Mouse (Mus musculus) thymus, adult 2 months (tissue): ENCODE measurements around the gene Apobec4. TPM values are rescaled to one million over a fixed set of nuclear protein-coding genes. Genes with fewer than 3 reads are reported as not detected.

Experiments
- DNase-seq: peaks from one replicate; pipeline ENCODE4 v3.0.0; 2021
- H3K27ac ChIP-seq: fragments of 200-500 bp; 2 replicates; pipeline ENCODE4 v1.5.1; 2012; ENCODE audit warnings: low read length, control low read depth; ENCODE audit not compliant: control insufficient read depth, insufficient read depth
- H3K27me3 ChIP-seq: fragments of 200-500 bp; 2 replicates; pipeline ENCODE4 v1.6.1; 2012; ENCODE audit warnings: mild to moderate bottlenecking, low read length, moderate library complexity, mixed read lengths; ENCODE audit not compliant: control insufficient read depth, insufficient read depth
- H3K36me3 ChIP-seq: fragments of 200-500 bp; 2 replicates; pipeline ENCODE4 v1.6.1; 2012; ENCODE audit warnings: mild to moderate bottlenecking, low read length, moderate library complexity; ENCODE audit not compliant: control insufficient read depth, insufficient read depth
- H3K4me1 ChIP-seq: fragments of 200-500 bp; replicated peaks from 2 replicates; pipeline ENCODE4 v1.6.1; 2012; ENCODE audit warnings: low read length; ENCODE audit not compliant: control insufficient read depth, insufficient read depth
- H3K4me3 ChIP-seq: fragments of 200-500 bp; 2 replicates; pipeline ENCODE4 v1.5.1; 2012; ENCODE audit warnings: mild to moderate bottlenecking, low read length, control low read depth, moderate library complexity; ENCODE audit not compliant: control insufficient read depth, insufficient read depth
- CTCF ChIP-seq: fragments of 200-500 bp; IDR thresholded peaks from 2 replicates; pipeline ENCODE4 v1.5.1; 2012; ENCODE audit warnings: mild to moderate bottlenecking, control low read depth, low read length, moderate library complexity, borderline replicate concordance; ENCODE audit not compliant: control insufficient read depth, poor library complexity, insufficient read depth; ENCODE audit errors: extremely low read depth
- POLR2A ChIP-seq: fragments of 200-500 bp; IDR thresholded peaks from 2 replicates; pipeline ENCODE4 v1.6.1; 2012; ENCODE audit warnings: mild to moderate bottlenecking, low read length, control low read depth, moderate library complexity; ENCODE audit not compliant: control insufficient read depth, poor library complexity, insufficient read depth; ENCODE audit errors: extremely low read depth
- WGBS: fragments of 180-500 bp; shearing (Covaris S2); methylation state at CpG from one replicate; pipeline ENCODE4 v1.1.7; 2018; 5-methylcytosine and 5-hydroxymethylcytosine counted together
- polyA plus RNA-seq: library from polyadenylated mRNA; depleted of rRNA; stranded (reverse); fragments of >200 nt; gene quantifications from 2 replicates; pipeline ENCODE4 v1.2.3, GENCODE M21; 2012

The Apobec4 gene
- polyA plus RNA-seq, 1 experiment, result not detected

- Histone ChIP-seq H3K36me3 (no peaks in the 10 kb centered on the region), H3K4me3 (no peak overlapping the region), H3K4me1 (no peaks in the 10 kb centered on the region), H3K27me3 (no peaks in the 10 kb centered on the region), H3K27ac (no peak overlapping the region)
- TF ChIP-seq POLR2A (no peak), CTCF (no peak)
- 64% methylated on average over 4 of the region's 5 CpGs for WGBS
- no peak for DNase-seq
Measured at GRCm38 (mm10) chr1:152727604-152728236, 22.6 kb upstream of the Apobec4 start.

GRCm38 (mm10) chr1:152738793-152739192, 11.6 kb upstream of the Apobec4 start:
- Histone ChIP-seq H3K4me3 (no peak overlapping the region), H3K36me3 (no peaks in the 10 kb centered on the region), H3K27ac (no peak overlapping the region), H3K27me3 (no peaks in the 10 kb centered on the region), H3K4me1 (no peaks in the 10 kb centered on the region)
- WGBS, result 98% methylated on average over 9 of the region's 9 CpGs
- TF ChIP-seq CTCF, result no peak
- no peak for TF ChIP-seq POLR2A
- DNase-seq, result no peak

- Histone ChIP-seq H3K4me3 (no peak overlapping the region), H3K36me3 (no peaks in the 10 kb centered on the region), H3K27me3 (no peaks in the 10 kb centered on the region), H3K4me1 (no peaks in the 10 kb centered on the region), H3K27ac (no peak overlapping the region)
- WGBS, result 96% methylated on average over 11 of the region's 11 CpGs
- DNase-seq, result no peak
- no peak for TF ChIP-seq CTCF
- no peak for TF ChIP-seq POLR2A
Measured at GRCm38 (mm10) chr1:152739374-152739773, 11.0 kb upstream of the Apobec4 start.

- H3K27ac ChIP-seq, result no peak overlapping the region
- 92% methylated on average over 15 of the region's 15 CpGs for WGBS
- no peaks in the 10 kb centered on the region for H3K4me1 ChIP-seq
- no peaks in the 10 kb centered on the region for H3K27me3 ChIP-seq
- no peak for DNase-seq
- H3K4me3 ChIP-seq, result no peak overlapping the region
- TF ChIP-seq POLR2A (no peak), CTCF (no peak)
- H3K36me3 ChIP-seq, result no peaks in the 10 kb centered on the region
Measured at GRCm38 (mm10) chr1:152743095-152743826, 7.1 kb upstream of the Apobec4 start.

GRCm38 (mm10) chr1:152746426-152746825, 3.9 kb upstream of the Apobec4 start:
- TF ChIP-seq CTCF (no peak), POLR2A (no peak)
- Histone ChIP-seq H3K27me3 (no peaks in the 10 kb centered on the region), H3K36me3 (no peaks in the 10 kb centered on the region), H3K4me3 (no peak overlapping the region), H3K4me1 (no peaks in the 10 kb centered on the region), H3K27ac (no peak overlapping the region)
- WGBS, result 33% methylated on average over 5 of the region's 5 CpGs
- peak; percentile 64 for DNase-seq

GRCm38 (mm10) chr1:152749276-152749675, 1.1 kb upstream of the Apobec4 start:
- WGBS, result 67% methylated on average over 9 of the region's 9 CpGs
- TF ChIP-seq CTCF (no peak), POLR2A (no peak)
- Histone ChIP-seq H3K27me3 (no peaks in the 10 kb centered on the region), H3K4me1 (no peaks in the 10 kb centered on the region), H3K36me3 (no peaks in the 10 kb centered on the region), H3K27ac (no peak overlapping the region), H3K4me3 (no peak overlapping the region)
- no peak for DNase-seq
